Mouse (Mus musculus) natural killer cell, adult 2 months (primary cell): ENCODE data around the gene Calm2.

Experiments
- DNase-seq, 2 experiments: peaks; one replicate each; pipeline ENCODE4 v3.0.0; 2022; ENCODE audit warnings: low spot score in 2 of 2

Gene Calm2

GRCm38 (mm10) chr17:87446767-87447611, at the start of gene Calm2:
Calm2 (minus strand) TSS chr17:87446935.
- peak; percentile 98 for DNase-seq

DNA sequence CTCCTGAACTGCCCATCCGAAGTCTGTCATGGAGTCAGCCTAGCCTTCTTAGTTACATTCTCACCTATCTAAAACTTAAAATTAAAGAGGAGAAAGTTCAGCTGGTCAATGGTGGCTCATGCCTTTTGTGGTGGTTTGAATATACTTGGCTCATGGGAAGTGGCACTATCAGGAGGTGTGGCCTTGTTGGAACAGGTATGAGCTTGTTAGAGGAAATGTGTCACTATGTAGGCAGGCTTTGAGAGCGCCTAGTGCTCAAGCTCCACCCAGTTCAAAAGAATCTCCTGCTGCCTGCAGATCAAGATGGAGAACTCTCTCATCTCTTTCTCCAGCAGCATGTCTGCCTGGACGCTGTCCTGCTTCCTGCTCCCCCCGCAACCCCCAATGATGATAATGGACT, 48.8 kb upstream of the Calm2 start:
- no peak for DNase-seq

GRCm38 (mm10) chr17:87494310-87494709, 47.6 kb upstream of the Calm2 start:
- DNase-seq: no peak

DNA sequence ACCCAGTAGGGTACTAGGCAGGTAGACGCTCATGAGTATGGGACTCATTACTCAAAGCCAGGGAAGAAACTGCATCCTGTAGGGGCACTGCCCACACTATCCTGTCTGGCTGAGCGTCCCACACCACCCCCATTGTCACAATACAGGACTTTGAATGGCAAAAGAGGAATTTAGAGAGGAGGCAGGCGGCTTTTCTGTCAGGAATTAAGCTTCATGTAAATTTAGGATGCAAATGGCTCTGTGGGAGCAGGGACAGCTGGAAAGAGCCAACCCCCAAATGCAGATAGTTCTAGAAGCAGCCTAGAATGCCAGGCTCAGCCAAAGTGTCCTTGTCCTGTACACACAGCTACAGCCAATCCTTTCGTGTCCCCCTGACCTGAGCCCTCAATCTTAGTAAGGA, 45.6 kb upstream of the Calm2 start:
- DNase-seq: no peak

GRCm38 (mm10) chr17:87490295-87490694, 43.6 kb upstream of the Calm2 start:
- no peak for DNase-seq

DNA sequence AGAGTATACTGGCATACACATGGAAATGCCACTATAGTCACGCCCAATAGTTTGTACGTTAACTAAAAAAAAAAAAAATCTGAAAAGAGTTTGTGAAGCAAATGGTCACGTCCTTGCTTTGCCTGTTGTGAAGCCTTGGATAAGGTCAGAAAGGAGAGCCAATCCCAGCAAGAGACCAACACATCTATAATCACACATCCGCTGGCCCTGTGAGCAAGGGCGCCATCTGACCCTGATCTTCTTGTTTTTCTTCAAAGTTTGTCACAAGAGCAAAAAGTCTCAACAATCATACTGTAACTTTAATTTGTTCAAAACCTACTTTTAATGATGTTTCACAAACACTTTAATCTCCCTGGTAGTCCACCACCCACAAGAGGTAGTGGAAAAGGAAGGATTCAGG, 39.0 kb upstream of the Calm2 start:
- no peak for DNase-seq

- no peak for DNase-seq
Observed at GRCm38 (mm10) chr17:87482867-87483266, 36.1 kb upstream of the Calm2 start.

- no peak for DNase-seq
Observed at GRCm38 (mm10) chr17:87478569-87478968, 31.8 kb upstream of the Calm2 start.

DNA sequence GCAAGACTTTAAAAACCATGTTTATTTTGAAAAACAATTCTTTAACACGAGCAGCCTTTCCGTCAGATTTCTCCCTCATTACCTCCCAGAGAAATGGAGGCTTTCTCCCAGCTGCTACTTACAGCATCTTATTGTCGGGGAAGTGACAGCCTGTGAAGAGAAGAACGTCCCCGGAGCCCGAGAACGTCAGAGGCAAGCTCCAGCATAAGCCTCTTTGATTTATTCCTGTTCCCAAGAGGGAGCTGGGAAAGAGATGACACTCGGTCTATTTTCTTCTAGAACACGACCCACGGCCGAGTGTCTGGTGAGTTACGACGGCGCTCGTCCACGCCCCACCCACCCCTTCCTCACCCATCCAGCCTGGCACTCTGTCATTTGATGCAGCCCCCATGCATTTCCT, 30.9 kb upstream of the Calm2 start:
- no peak for DNase-seq

- no peak for DNase-seq
Observed at GRCm38 (mm10) chr17:87475356-87475755, 28.6 kb upstream of the Calm2 start.

GRCm38 (mm10) chr17:87474501-87474795, 27.7 kb upstream of the Calm2 start:
- no peak for DNase-seq

GRCm38 (mm10) chr17:87473736-87474500, 27.2 kb upstream of the Calm2 start:
- DNase-seq: peak; percentile 10 to 16

GRCm38 (mm10) chr17:87473441-87473735, 26.7 kb upstream of the Calm2 start:
- DNase-seq: no peak

DNA sequence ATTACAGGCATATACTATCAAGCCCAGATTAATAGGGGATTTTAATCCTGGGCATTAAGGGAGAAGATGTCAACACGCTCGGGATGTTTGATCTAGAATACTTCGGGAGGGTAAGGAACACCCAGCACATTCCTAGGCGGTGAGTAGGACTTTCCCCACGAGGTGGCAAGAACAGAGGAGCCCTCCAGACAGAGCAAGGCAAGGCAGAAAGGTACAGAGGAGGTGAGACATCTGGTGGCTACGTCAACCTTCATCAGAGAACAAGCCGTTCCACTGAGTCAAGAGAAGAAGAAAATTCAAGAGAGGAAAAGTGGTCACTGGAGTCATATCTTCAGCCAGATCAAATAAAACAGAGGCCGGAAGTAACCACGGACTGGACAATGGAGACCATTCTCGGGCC, 26.1 kb upstream of the Calm2 start:
- DNase-seq: no peak

DNA sequence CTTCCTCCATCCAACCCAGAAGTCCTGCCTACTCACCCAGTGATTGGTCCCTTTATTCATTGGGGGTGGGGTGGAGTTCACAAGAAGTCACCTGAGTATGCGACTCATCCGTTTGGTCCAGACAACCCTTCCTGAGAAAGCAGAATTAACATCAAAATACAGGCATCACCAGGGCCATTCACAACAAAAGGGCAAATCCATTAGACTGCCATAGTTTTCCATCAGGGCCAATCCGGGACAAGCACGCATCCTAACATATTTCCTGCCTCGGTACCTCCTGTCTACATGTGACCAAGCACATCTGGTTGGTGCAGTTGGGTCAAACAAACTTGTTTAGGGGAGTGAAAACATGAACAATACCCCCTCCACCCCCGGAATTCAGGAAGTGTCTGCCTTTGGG, 24.9 kb upstream of the Calm2 start:
- no peak for DNase-seq

- no peak for DNase-seq
Observed at GRCm38 (mm10) chr17:87470797-87471196, 24.1 kb upstream of the Calm2 start.

- DNase-seq: no peak
Observed at GRCm38 (mm10) chr17:87470282-87470681, 23.5 kb upstream of the Calm2 start.

GRCm38 (mm10) chr17:87469428-87469827, 22.7 kb upstream of the Calm2 start:
- DNase-seq: no peak

GRCm38 (mm10) chr17:87468616-87469015, 21.9 kb upstream of the Calm2 start:
- DNase-seq: no peak

- no peak for DNase-seq
Observed at GRCm38 (mm10) chr17:87461499-87461896, 14.8 kb upstream of the Calm2 start.

DNA sequence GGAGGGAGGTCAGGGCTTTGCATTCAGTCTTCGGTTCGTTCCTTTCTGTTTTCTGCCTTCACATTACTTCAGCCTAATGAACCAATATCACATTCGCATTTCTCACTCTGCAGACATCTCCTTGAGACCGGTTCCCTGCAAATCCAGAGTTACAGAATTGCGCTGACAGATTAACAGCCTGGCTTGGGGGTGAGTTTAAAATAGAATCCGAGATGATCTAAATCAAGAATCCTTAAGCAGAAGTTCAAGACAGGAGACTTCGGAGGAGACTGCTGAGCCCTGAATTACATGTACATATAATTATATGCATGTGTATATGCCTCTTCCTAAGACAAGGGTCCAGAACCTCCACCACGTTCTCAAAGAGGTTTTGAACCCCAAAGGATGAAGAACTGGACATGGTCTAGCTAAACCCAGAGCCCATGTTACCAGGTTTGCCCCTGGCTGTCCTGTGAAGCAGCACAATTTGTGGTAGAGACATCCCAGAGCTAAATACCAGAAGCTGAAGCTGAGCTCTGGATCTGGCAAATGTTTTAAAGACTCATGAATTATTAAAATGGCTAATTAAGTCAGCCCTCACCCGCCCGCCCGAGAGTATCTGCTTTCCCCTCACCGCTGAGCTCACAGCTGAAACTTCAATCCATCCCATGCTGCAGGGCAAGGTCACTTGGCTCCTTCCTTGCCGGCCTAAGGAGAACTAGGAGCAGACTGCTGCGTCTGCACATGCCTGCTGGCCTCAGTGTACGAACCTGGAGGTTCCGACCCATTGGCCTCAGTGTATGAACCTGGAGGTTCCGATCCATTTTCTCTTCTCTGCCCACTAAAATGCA, 14.1 kb upstream of the Calm2 start:
- no peak for DNase-seq
